Mouse (Mus musculus) forebrain, embryonic 13.5 days (tissue): Measurements from ENCODE around the gene Mrgpre. TPM values are rescaled to one million over a fixed set of nuclear protein-coding genes. Genes with fewer than 3 reads are reported as not detected.

ENCODE experiments used
- ATAC-seq: fragments of 200-750 bp; cut with Nextera tagmentation; 2 replicates; pipeline ENCODE4 v1.8.0; 2017
- H3K27ac ChIP-seq: fragments of 300-500 bp; sonication (generic); 2 replicates; pipeline ENCODE4 v1.5.1; 2015; ENCODE audit warnings: inconsistent platforms, mild to moderate bottlenecking, moderate library complexity
- H3K27me3 ChIP-seq: fragments of 300-500 bp; sonication (generic); 2 replicates; pipeline ENCODE4 v1.6.1; 2015; ENCODE audit warnings: mild to moderate bottlenecking, inconsistent platforms
- H3K36me3 ChIP-seq: fragments of 300-500 bp; sonication (generic); 2 replicates; pipeline ENCODE4 v1.6.1; 2015; ENCODE audit warnings: mild to moderate bottlenecking, inconsistent platforms; ENCODE audit not compliant: poor library complexity, severe bottlenecking
- H3K4me1 ChIP-seq: fragments of 300-500 bp; sonication (generic); 2 replicates; pipeline ENCODE4 v1.6.1; 2015; ENCODE audit warnings: inconsistent platforms
- H3K4me2 ChIP-seq: fragments of 300-500 bp; sonication (generic); 2 replicates; pipeline ENCODE4 v1.6.1; 2015; ENCODE audit warnings: inconsistent platforms, mild to moderate bottlenecking, moderate library complexity
- H3K4me3 ChIP-seq: fragments of 300-500 bp; sonication (generic); 2 replicates; pipeline ENCODE4 v1.5.1; 2015; ENCODE audit warnings: mild to moderate bottlenecking, inconsistent platforms
- H3K9ac ChIP-seq: fragments of 300-500 bp; sonication (generic); 2 replicates; pipeline ENCODE4 v1.6.1; 2015; ENCODE audit warnings: mild to moderate bottlenecking, inconsistent platforms
- H3K9me3 ChIP-seq: fragments of 300-500 bp; sonication (generic); replicated peaks from 2 replicates; pipeline ENCODE4 v1.6.1; 2016; ENCODE audit warnings: inconsistent platforms
- WGBS: fragments of 180-500 bp; shearing (Covaris S2); methylation state at CpG from one replicate; pipeline ENCODE4 v1.1.7; 2015; 5-methylcytosine and 5-hydroxymethylcytosine counted together
- polyA plus RNA-seq: library from polyadenylated mRNA; unstranded; fragments of >200 nt; fragmentation: Nextera tagmentation; extraction: Ambion mirVana; gene quantifications from 2 replicates; pipeline ENCODE4 v1.2.1, GENCODE M21; 2015

The Mrgpre gene
- polyA plus RNA-seq, 1 experiment from 2014 or later: 1.8 TPM

- Histone ChIP-seq H3K9ac (no peak overlapping the region), H3K4me1 (peaks cover 3% of the 10 kb centered on the region; the same call in 1 of the 2 replicates), H3K9me3 (no peaks in the 10 kb centered on the region), H3K27me3 (no peaks in the 10 kb centered on the region), H3K27ac (no peak overlapping the region), H3K4me3 (no peak overlapping the region), H3K36me3 (peaks cover 81% of the 10 kb centered on the region), H3K4me2 (no peak overlapping the region)
- no peak for ATAC-seq
- WGBS: 41% methylated on average over 1 of the region's 1 CpGs
Measured at GRCm38 (mm10) chr7:143808909-143809308, 24.6 kb upstream of the Mrgpre start.

- Histone ChIP-seq H3K27ac (no peak overlapping the region), H3K27me3 (no peaks in the 10 kb centered on the region), H3K4me3 (no peak overlapping the region), H3K9me3 (no peaks in the 10 kb centered on the region), H3K4me1 (peaks cover 3% of the 10 kb centered on the region; the same call in 1 of the 2 replicates), H3K4me2 (no peak overlapping the region), H3K9ac (no peak overlapping the region), H3K36me3 (peaks cover 75% of the 10 kb centered on the region)
- WGBS: 51% methylated on average over 5 of the region's 5 CpGs
- ATAC-seq: peak; percentile 50; the same call in 1 of the 2 replicates
Measured at GRCm38 (mm10) chr7:143805199-143805624, 20.9 kb upstream of the Mrgpre start.

GRCm38 (mm10) chr7:143801195-143802065 is 17.1 kb upstream of the Mrgpre start:
- no peaks in the 10 kb centered on the region for H3K27me3 ChIP-seq
- H3K27ac ChIP-seq: no peak overlapping the region
- WGBS: 87% methylated on average over 8 of the region's 8 CpGs
- H3K9me3 ChIP-seq: no peaks in the 10 kb centered on the region
- no peak overlapping the region for H3K9ac ChIP-seq
- peaks cover 88% of the 10 kb centered on the region for H3K36me3 ChIP-seq
- no peak overlapping the region for H3K4me3 ChIP-seq
- H3K4me2 ChIP-seq: no peak overlapping the region
- H3K4me1 ChIP-seq: peaks cover 3% of the 10 kb centered on the region; the same call in 1 of the 2 replicates
- ATAC-seq: no peak

GRCm38 (mm10) chr7:143800770-143801169 is 16.5 kb upstream of the Mrgpre start:
- no peak overlapping the region for H3K4me3 ChIP-seq
- no peak overlapping the region for H3K27ac ChIP-seq
- H3K27me3 ChIP-seq: no peaks in the 10 kb centered on the region
- H3K9ac ChIP-seq: no peak overlapping the region
- H3K4me2 ChIP-seq: no peak overlapping the region
- ATAC-seq: no peak
- H3K4me1 ChIP-seq: peaks cover 3% of the 10 kb centered on the region; the same call in 1 of the 2 replicates
- H3K36me3 ChIP-seq: peaks cover 88% of the 10 kb centered on the region
- WGBS: 88% methylated on average over 1 of the region's 1 CpGs
- H3K9me3 ChIP-seq: no peaks in the 10 kb centered on the region

GRCm38 (mm10) chr7:143798783-143799182 is 14.5 kb upstream of the Mrgpre start:
- Histone ChIP-seq H3K4me3 (no peak overlapping the region), H3K4me2 (no peak overlapping the region), H3K9me3 (no peaks in the 10 kb centered on the region), H3K4me1 (no peaks in the 10 kb centered on the region), H3K27ac (no peak overlapping the region), H3K9ac (no peak overlapping the region), H3K27me3 (no peaks in the 10 kb centered on the region), H3K36me3 (peaks cover 85% of the 10 kb centered on the region)
- ATAC-seq: no peak
- WGBS: 96% methylated on average over 4 of the region's 4 CpGs

GRCm38 (mm10) chr7:143793121-143793520 is 8.8 kb upstream of the Mrgpre start:
- Histone ChIP-seq H3K36me3 (peaks cover 34% of the 10 kb centered on the region), H3K4me2 (no peak overlapping the region), H3K4me3 (no peak overlapping the region), H3K9ac (no peak overlapping the region), H3K27me3 (no peaks in the 10 kb centered on the region), H3K27ac (no peak overlapping the region), H3K4me1 (no peaks in the 10 kb centered on the region), H3K9me3 (no peaks in the 10 kb centered on the region)
- ATAC-seq: no peak
- 55% methylated on average over 4 of the region's 4 CpGs for WGBS

GRCm38 (mm10) chr7:143792336-143792985 is 8.2 kb upstream of the Mrgpre start:
- 73% methylated on average over 6 of the region's 6 CpGs for WGBS
- H3K4me1 ChIP-seq: no peaks in the 10 kb centered on the region
- H3K9me3 ChIP-seq: no peaks in the 10 kb centered on the region
- H3K4me3 ChIP-seq: no peak overlapping the region
- no peaks in the 10 kb centered on the region for H3K27me3 ChIP-seq
- H3K9ac ChIP-seq: no peak overlapping the region
- H3K36me3 ChIP-seq: peaks cover 28% of the 10 kb centered on the region
- no peak for ATAC-seq
- no peak overlapping the region for H3K27ac ChIP-seq
- H3K4me2 ChIP-seq: no peak overlapping the region

GRCm38 (mm10) chr7:143783378-143783995 is 813 bp downstream of the Mrgpre start:
- H3K27me3 ChIP-seq: no peaks in the 10 kb centered on the region
- peak overlapping the region; percentile 75 for H3K4me2 ChIP-seq
- H3K4me1 ChIP-seq: peaks cover 22% of the 10 kb centered on the region
- WGBS: 13% methylated on average over 6 of the region's 6 CpGs
- peak overlapping the region; percentile 69 for H3K9ac ChIP-seq
- H3K36me3 ChIP-seq: no peaks in the 10 kb centered on the region
- peak overlapping the region; percentile 65 for H3K27ac ChIP-seq
- ATAC-seq: peak; percentile 54
- peak overlapping the region; percentile 48 for H3K4me3 ChIP-seq
- H3K9me3 ChIP-seq: no peaks in the 10 kb centered on the region

- Histone ChIP-seq H3K36me3 (no peaks in the 10 kb centered on the region), H3K27ac (no peak overlapping the region), H3K9me3 (no peaks in the 10 kb centered on the region), H3K4me2 (no peak overlapping the region), H3K27me3 (no peaks in the 10 kb centered on the region), H3K9ac (no peak overlapping the region), H3K4me3 (no peak overlapping the region), H3K4me1 (no peaks in the 10 kb centered on the region)
- 65% methylated on average over 2 of the region's 2 CpGs for WGBS
- ATAC-seq: no peak
Measured at GRCm38 (mm10) chr7:143777375-143777774, 6.9 kb downstream of the Mrgpre start.

GRCm38 (mm10) chr7:143776137-143776536 is 8.2 kb downstream of the Mrgpre start:
- Histone ChIP-seq H3K4me1 (no peaks in the 10 kb centered on the region), H3K36me3 (no peaks in the 10 kb centered on the region), H3K9ac (no peak overlapping the region), H3K4me3 (no peak overlapping the region), H3K4me2 (no peak overlapping the region), H3K27me3 (no peaks in the 10 kb centered on the region), H3K9me3 (no peaks in the 10 kb centered on the region), H3K27ac (no peak overlapping the region)
- ATAC-seq: no peak
- 29% methylated on average over 3 of the region's 3 CpGs for WGBS

GRCm38 (mm10) chr7:143769461-143769860 is 14.8 kb downstream of the Mrgpre start:
- H3K27ac ChIP-seq: no peak overlapping the region
- ATAC-seq: no peak
- H3K4me2 ChIP-seq: no peak overlapping the region
- no peak overlapping the region for H3K4me3 ChIP-seq
- H3K4me1 ChIP-seq: no peaks in the 10 kb centered on the region
- H3K9me3 ChIP-seq: no peaks in the 10 kb centered on the region
- H3K9ac ChIP-seq: no peak overlapping the region
- 59% methylated on average over 1 of the region's 1 CpGs for WGBS
- H3K36me3 ChIP-seq: no peaks in the 10 kb centered on the region
- peaks cover 25% of the 10 kb centered on the region for H3K27me3 ChIP-seq

- Histone ChIP-seq H3K9ac (no peak overlapping the region), H3K4me3 (no peak overlapping the region), H3K4me2 (no peak overlapping the region), H3K36me3 (no peaks in the 10 kb centered on the region), H3K27me3 (peaks cover 30% of the 10 kb centered on the region), H3K27ac (no peak overlapping the region), H3K9me3 (no peaks in the 10 kb centered on the region), H3K4me1 (no peaks in the 10 kb centered on the region)
- no peak for ATAC-seq
- 79% methylated on average over 6 of the region's 6 CpGs for WGBS
Measured at GRCm38 (mm10) chr7:143768267-143768666, 16.0 kb downstream of the Mrgpre start.
